Mouse (Mus musculus) embryonic facial prominence, embryonic 10.5 days (tissue): Measurements from ENCODE around the gene Cdan1. TPM values are rescaled to one million over a fixed set of nuclear protein-coding genes. Genes with fewer than 3 reads are reported as not detected.

Experiments
- DNase-seq: peaks from one replicate; pipeline ENCODE4 v3.0.0-alpha.2; 2017; ENCODE audit warnings: low spot score
- H3K27ac ChIP-seq: fragments of 300-500 bp; sonication (generic); replicated peaks from 2 replicates; pipeline ENCODE4 v1.5.1; 2016; ENCODE audit warnings: mild to moderate bottlenecking
- H3K27me3 ChIP-seq: fragments of 300-500 bp; sonication (generic); replicated peaks from 2 replicates; pipeline ENCODE4 v1.6.1; 2016; ENCODE audit warnings: low read depth, mild to moderate bottlenecking; ENCODE audit not compliant: poor library complexity, severe bottlenecking
- H3K36me3 ChIP-seq: fragments of 300-500 bp; sonication (generic); replicated peaks from 2 replicates; pipeline ENCODE4 v1.6.1; 2016; ENCODE audit warnings: mild to moderate bottlenecking, moderate library complexity
- H3K4me1 ChIP-seq: fragments of 300-500 bp; sonication (generic); 2 replicates; pipeline ENCODE4 v1.6.1; 2016
- H3K4me3 ChIP-seq: fragments of 300-500 bp; sonication (generic); 2 replicates; pipeline ENCODE4 v1.5.1; 2016; ENCODE audit warnings: mild to moderate bottlenecking, moderate library complexity
- H3K9me3 ChIP-seq: fragments of 300-500 bp; sonication (generic); 2 replicates; pipeline ENCODE4 v1.6.1; 2016; ENCODE audit warnings: mild to moderate bottlenecking
- WGBS: fragments of 180-500 bp; shearing (Covaris S2); methylation state at CpG from one replicate; pipeline ENCODE4 v1.1.7; 2016; 5-methylcytosine and 5-hydroxymethylcytosine counted together
- polyA plus RNA-seq: library from polyadenylated mRNA; unstranded; fragments of >200 nt; fragmentation: Nextera tagmentation; extraction: Ambion mirVana; gene quantifications from 2 replicates; pipeline ENCODE4 v1.2.1, GENCODE M21; 2016

Gene Cdan1
- polyA plus RNA-seq, 1 experiment from 2014 or later, result 5.7 TPM

DNA sequence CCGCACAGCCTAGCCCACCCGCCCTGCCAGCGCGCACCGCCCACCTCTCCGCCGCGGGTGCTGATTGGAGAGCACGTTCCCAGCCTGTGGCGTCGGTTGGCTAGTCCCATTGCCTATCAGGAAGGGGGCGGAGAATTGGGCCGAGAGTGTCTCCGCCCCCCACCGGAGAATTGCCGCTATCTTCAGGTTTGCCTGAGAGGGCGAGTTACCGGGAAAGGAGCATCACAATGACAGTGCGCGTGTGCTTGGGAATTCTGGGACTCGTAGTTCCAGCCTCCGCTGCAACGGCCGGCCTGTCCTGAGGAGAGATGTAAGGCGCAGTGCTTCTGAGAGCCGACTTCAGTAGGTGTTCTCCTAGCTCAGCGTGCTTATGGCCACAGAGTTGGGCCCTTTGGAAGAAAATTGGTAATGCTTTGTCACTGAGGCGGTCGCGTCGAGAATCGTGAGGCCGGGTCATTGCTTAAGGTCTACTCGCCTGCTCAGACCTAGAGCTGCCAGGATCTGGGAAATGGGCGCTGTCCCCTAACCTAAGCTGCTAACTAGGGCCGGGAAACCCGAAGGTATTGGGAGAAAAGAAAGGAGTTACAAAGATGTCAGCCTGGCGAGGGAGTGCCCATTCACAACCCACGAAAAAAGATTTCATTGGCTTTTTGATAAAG lies 625 bp upstream of the Cdan1 start, which contains the start of gene Ttbk2:
Ttbk2 (minus strand) TSS at position 181 of the 659 bp plus-strand sequence.
- under 1% methylated on average over 39 of the region's 39 CpGs for WGBS
- no peaks in the 10 kb centered on the region for H3K9me3 ChIP-seq
- peak within 1 kb of the TSS; percentile 95 for H3K4me3 ChIP-seq
- H3K27me3 ChIP-seq, result no peaks in the 10 kb centered on the region
- peak within 1 kb of the TSS; percentile 91 for H3K27ac ChIP-seq
- DNase-seq, result peak; percentile 98
- H3K4me1 ChIP-seq, result peaks cover 14% of the 10 kb centered on the region
- no peaks in the 10 kb centered on the region for H3K36me3 ChIP-seq

GRCm38 (mm10) chr2:120845280-120845679 lies 4.6 kb downstream of the Cdan1 start:
- no peak for DNase-seq
- Histone ChIP-seq H3K36me3 (no peaks in the 10 kb centered on the region), H3K27me3 (no peaks in the 10 kb centered on the region), H3K4me1 (peaks cover 8% of the 10 kb centered on the region), H3K27ac (no peak overlapping the region), H3K4me3 (no peak overlapping the region), H3K9me3 (no peaks in the 10 kb centered on the region)
- 96% methylated on average over 1 of the region's 1 CpGs for WGBS

- H3K9me3 ChIP-seq, result no peaks in the 10 kb centered on the region
- H3K4me1 ChIP-seq, result peaks cover 3% of the 10 kb centered on the region
- H3K4me3 ChIP-seq, result no peak overlapping the region
- no peaks in the 10 kb centered on the region for H3K27me3 ChIP-seq
- H3K27ac ChIP-seq, result no peak overlapping the region
- 83% methylated on average over 4 of the region's 4 CpGs for WGBS
- no peaks in the 10 kb centered on the region for H3K36me3 ChIP-seq
- DNase-seq, result no peak
Observed at GRCm38 (mm10) chr2:120843990-120844389, 5.9 kb downstream of the Cdan1 start.

DNA sequence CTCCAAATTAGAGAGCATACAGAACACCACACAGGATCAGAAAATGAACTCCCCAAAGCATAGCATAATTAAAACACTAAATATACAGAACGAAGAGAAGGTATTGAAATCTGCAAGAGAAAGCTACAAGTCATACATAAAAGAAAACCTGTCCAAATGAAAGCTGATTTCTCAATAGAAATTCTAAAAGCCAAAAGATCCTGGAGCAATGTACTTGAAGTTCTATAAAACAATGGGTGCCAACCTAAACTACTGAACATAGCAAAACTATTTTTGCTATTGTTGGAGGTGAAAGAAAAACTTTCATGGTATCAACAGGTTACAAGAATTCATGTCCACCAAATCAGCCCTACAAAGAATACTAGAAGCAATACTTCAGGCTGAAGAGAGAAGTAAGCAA lies 8.7 kb downstream of the Cdan1 start:
- H3K9me3 ChIP-seq, result peaks cover 8% of the 10 kb centered on the region; the same call in 1 of the 2 replicates
- WGBS, result 85% methylated on average over 1 of the region's 1 CpGs
- H3K27me3 ChIP-seq, result no peaks in the 10 kb centered on the region
- no peak for DNase-seq
- peaks cover 6% of the 10 kb centered on the region; the same call in 1 of the 2 replicates for H3K36me3 ChIP-seq
- no peak overlapping the region for H3K4me3 ChIP-seq
- no peak overlapping the region for H3K27ac ChIP-seq
- H3K4me1 ChIP-seq, result no peaks in the 10 kb centered on the region

DNA sequence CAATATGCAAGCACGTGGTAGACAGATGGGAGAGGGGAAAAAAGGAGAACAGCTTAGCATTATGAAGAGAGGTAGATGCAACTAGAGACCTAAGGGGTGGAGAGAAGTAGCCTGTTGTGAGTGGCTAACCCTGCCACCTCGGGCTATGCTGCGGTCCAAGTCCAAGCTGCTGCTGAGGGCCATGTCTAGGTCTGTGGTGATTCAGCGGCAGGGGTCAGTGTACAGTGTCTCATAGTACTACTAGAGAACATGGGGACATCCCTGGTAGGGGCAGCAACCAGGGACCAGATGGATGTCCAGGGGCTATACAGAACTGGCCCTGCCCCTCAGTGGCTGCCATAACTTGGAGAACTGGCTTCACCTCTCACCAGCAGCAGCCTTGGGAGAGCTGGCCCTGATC lies 14.8 kb downstream of the Cdan1 start:
- Histone ChIP-seq H3K4me3 (no peak overlapping the region), H3K36me3 (peaks cover 30% of the 10 kb centered on the region), H3K27me3 (no peaks in the 10 kb centered on the region), H3K4me1 (no peaks in the 10 kb centered on the region), H3K9me3 (peaks cover 8% of the 10 kb centered on the region; the same call in 1 of the 2 replicates), H3K27ac (no peak overlapping the region)
- 96% methylated on average over 4 of the region's 4 CpGs for WGBS
- no peak for DNase-seq

DNA sequence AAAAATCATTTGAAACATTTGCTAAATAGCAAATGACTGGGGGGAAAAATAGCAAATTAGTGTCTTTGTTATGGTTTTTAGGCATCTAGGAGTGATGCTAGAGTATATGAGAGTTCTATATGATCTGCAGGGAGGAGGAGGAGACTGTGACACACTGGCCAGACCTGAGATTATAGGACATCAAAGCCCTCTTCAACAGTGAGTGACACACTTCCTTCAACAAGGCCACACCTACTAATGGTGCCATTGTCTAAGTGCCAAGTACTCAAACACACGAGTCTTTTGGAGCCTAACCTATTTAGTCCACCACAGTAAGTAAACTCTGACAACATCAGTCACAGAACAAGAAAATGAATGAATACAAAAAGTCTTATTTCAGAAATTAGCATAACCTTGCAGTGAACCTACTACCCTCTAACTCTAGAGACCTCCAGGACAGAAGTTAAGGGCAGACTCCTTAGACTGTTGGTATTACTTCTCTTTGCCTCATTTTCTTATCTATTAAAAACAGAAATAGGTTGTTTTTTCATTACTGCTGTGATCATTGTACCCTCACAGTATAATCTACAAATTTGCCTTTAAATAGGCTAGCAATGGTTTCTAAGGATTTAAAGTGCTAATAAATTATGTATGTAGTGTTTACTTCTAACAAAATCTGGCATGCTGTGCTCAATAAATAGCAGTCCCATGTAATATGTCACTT lies 22.8 kb downstream of the Cdan1 start:
- H3K27ac ChIP-seq, result no peak overlapping the region
- no peak for DNase-seq
- H3K4me1 ChIP-seq, result no peaks in the 10 kb centered on the region
- 69% methylated on average over 1 of the region's 1 CpGs for WGBS
- H3K36me3 ChIP-seq, result peaks cover 17% of the 10 kb centered on the region
- H3K9me3 ChIP-seq, result no peaks in the 10 kb centered on the region
- H3K27me3 ChIP-seq, result no peaks in the 10 kb centered on the region
- H3K4me3 ChIP-seq, result no peak overlapping the region

DNA sequence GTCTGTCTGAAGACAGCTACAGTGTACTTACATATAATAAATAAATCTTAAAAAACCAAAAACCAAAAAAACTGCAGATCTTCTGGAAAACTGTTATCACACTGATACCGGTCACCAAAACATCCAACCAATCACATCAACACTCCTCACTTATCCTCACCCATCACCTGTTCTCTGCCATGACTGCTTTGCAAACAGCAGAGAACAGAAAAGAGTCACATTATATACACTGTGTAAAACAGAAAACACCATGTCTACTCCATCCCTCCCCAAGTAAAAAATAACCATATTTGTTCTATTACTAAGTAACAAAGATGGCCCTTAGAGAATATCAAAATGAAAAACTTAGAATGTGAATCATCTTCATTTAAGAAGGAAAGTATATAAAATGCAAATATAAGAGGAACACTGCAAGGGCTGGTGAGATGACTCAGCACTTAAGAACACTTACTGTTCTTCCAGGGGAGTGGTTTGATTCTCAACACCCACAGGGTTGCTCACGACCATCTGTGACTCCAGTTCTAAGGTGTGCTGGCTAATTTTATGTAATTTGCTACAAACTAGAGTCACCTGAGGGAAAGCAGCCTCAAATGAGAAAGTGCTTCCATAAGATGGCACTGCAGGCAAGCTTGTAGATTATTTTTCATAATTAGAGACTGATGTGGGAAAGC lies 79.5 kb downstream of the Cdan1 start:
- no peak overlapping the region for H3K27ac ChIP-seq
- H3K36me3 ChIP-seq, result peaks cover 47% of the 10 kb centered on the region
- 91% methylated on average over 2 of the region's 2 CpGs for WGBS
- H3K4me1 ChIP-seq, result no peaks in the 10 kb centered on the region
- no peak for DNase-seq
- H3K9me3 ChIP-seq, result no peaks in the 10 kb centered on the region
- no peaks in the 10 kb centered on the region for H3K27me3 ChIP-seq
- H3K4me3 ChIP-seq, result no peak overlapping the region

DNA sequence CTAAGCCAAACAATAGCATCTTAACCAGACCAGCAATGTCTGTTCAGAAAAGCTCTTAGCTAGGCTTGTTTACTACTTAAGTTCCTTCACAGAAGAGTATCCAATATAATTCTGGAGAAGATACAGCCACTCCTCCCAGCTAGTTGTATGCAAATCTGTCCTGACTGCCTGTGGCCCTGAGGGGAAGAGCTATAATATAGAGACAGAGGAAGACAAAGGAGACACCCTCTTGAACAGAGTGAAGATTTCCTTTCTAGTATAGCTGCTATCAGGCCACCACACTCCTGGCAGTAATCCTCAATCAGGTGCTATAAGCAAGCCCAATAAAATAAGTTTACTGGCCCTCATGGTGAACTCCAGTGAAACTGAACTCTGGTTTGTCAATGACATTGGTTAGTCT lies 88.0 kb downstream of the Cdan1 start:
- Histone ChIP-seq H3K4me3 (no peak overlapping the region), H3K27me3 (no peaks in the 10 kb centered on the region), H3K27ac (no peak overlapping the region), H3K4me1 (no peaks in the 10 kb centered on the region), H3K36me3 (peaks cover 26% of the 10 kb centered on the region), H3K9me3 (no peaks in the 10 kb centered on the region)
- DNase-seq, result no peak

- H3K4me3 ChIP-seq, result no peak overlapping the region
- no peaks in the 10 kb centered on the region for H3K9me3 ChIP-seq
- H3K36me3 ChIP-seq, result peaks cover 70% of the 10 kb centered on the region
- DNase-seq, result no peak
- H3K4me1 ChIP-seq, result no peaks in the 10 kb centered on the region
- 92% methylated on average over 2 of the region's 2 CpGs for WGBS
- no peaks in the 10 kb centered on the region for H3K27me3 ChIP-seq
- no peak overlapping the region for H3K27ac ChIP-seq
Observed at GRCm38 (mm10) chr2:120748041-120748440, 101.9 kb downstream of the Cdan1 start.

DNA sequence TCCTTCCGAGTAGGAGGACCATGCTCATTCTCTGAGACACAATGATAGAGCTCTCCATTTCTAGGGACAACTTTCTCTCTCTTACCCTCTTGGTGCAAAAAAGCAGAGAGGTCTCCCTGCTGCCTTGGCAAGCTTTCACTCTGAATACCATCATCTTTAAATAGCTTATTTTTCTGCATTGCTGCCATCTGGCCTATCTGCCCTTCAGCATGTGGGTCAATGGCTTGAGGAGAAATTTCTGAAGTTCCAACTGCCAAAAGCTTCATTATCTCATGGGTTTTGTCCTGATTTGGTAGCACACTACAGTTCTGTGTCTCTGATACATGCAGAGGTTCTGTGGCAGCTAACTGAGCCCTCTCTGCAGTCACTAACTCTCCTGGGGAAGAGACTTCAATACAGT lies 104.4 kb downstream of the Cdan1 start:
- DNase-seq, result no peak
- WGBS, result 93% methylated on average over 1 of the region's 1 CpGs
- H3K9me3 ChIP-seq, result no peaks in the 10 kb centered on the region
- H3K27ac ChIP-seq, result no peak overlapping the region
- H3K4me3 ChIP-seq, result no peak overlapping the region
- H3K4me1 ChIP-seq, result no peaks in the 10 kb centered on the region
- no peaks in the 10 kb centered on the region for H3K27me3 ChIP-seq
- peaks cover 65% of the 10 kb centered on the region for H3K36me3 ChIP-seq

GRCm38 (mm10) chr2:120731877-120732530 lies 117.9 kb downstream of the Cdan1 start:
- no peaks in the 10 kb centered on the region for H3K27me3 ChIP-seq
- H3K27ac ChIP-seq, result peak overlapping the region; percentile 91
- peak overlapping the region; percentile 100 for H3K4me3 ChIP-seq
- H3K9me3 ChIP-seq, result no peaks in the 10 kb centered on the region
- 41% methylated on average over 7 of the region's 7 CpGs for WGBS
- peaks cover 19% of the 10 kb centered on the region for H3K36me3 ChIP-seq
- H3K4me1 ChIP-seq, result peaks cover 35% of the 10 kb centered on the region
- no peak for DNase-seq

DNA sequence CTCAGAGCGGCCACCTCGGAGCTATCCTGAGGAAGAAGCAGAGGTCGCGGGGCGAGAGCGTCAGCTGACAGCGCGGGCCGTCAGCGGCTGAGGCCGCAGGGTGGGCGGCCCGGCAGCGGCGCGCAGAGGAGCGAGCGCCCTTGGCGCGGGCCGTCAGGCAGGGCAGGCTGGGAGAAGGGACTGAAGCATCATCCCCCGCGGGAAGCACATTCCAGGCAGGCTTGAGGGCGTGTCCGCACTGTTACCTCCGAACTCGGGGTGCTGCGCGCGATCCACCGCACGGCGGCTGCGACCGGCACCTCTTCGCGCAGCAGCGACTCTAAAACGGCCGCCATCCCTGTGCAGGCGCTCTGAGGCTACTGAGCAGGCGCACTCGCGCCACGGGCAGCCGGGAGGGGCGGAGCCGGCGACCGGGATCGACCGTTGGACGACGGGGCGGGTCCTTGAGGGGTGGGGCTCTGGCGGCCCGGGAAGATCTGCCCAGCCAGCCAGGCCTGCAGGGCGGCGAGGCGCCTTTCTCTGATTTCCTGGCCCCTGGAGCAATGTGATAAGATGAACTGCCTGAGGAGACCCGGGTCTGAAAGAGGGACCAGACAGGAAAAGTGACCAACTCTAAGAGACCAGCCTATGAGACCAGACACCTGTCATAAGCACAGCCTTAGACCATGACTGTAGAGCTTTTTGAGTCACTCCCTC lies 118.6 kb downstream of the Cdan1 start:
- Histone ChIP-seq H3K9me3 (no peaks in the 10 kb centered on the region), H3K27ac (peak overlapping the region; percentile 91), H3K4me1 (peaks cover 35% of the 10 kb centered on the region), H3K4me3 (peak overlapping the region; percentile 100), H3K36me3 (peaks cover 26% of the 10 kb centered on the region), H3K27me3 (no peaks in the 10 kb centered on the region)
- WGBS, result under 1% methylated on average over 61 of the region's 61 CpGs
- DNase-seq, result peak; percentile 97
